Mouse (Mus musculus) heart, embryonic 12.5 days (tissue): ENCODE data around the gene Mast3. TPM values are rescaled to one million over a fixed set of nuclear protein-coding genes. Genes with fewer than 3 reads are reported as not detected.

ENCODE experiments used
- ATAC-seq: fragments of 200-750 bp; cut with Nextera tagmentation; 2 replicates; pipeline ENCODE4 v1.8.0; 2017; ENCODE audit warnings: moderate TSS enrichment, moderate library complexity; ENCODE audit not compliant: insufficient number of reproducible peaks, low FRiP score
- H3K27ac ChIP-seq: fragments of 300-500 bp; sonication (generic); 2 replicates; pipeline ENCODE4 v1.5.1; 2016; ENCODE audit warnings: mild to moderate bottlenecking, moderate library complexity; ENCODE audit not compliant: poor library complexity, severe bottlenecking
- H3K27me3 ChIP-seq: fragments of 300-500 bp; sonication (generic); replicated peaks from 2 replicates; pipeline ENCODE4 v1.6.1; 2016; ENCODE audit warnings: mild to moderate bottlenecking, moderate library complexity
- H3K36me3 ChIP-seq: fragments of 300-500 bp; sonication (generic); 2 replicates; pipeline ENCODE4 v1.6.1; 2016; ENCODE audit warnings: mild to moderate bottlenecking, moderate library complexity
- H3K4me1 ChIP-seq: fragments of 300-500 bp; sonication (generic); replicated peaks from 2 replicates; pipeline ENCODE4 v1.6.1; 2016; ENCODE audit warnings: mild to moderate bottlenecking
- H3K4me2 ChIP-seq: fragments of 300-500 bp; sonication (generic); 2 replicates; pipeline ENCODE4 v1.6.1; 2016; ENCODE audit warnings: mild to moderate bottlenecking, moderate library complexity
- H3K4me3 ChIP-seq: fragments of 300-500 bp; sonication (generic); 2 replicates; pipeline ENCODE4 v1.5.1; 2016; ENCODE audit warnings: mild to moderate bottlenecking
- H3K9ac ChIP-seq: fragments of 300-500 bp; sonication (generic); 2 replicates; pipeline ENCODE4 v1.6.1; 2016; ENCODE audit warnings: mild to moderate bottlenecking, moderate library complexity
- H3K9me3 ChIP-seq: fragments of 300-500 bp; sonication (generic); replicated peaks from 2 replicates; pipeline ENCODE4 v1.6.1; 2016; ENCODE audit warnings: mild to moderate bottlenecking, moderate library complexity
- WGBS: fragments of 180-500 bp; shearing (Covaris S2); methylation state at CpG from one replicate; pipeline ENCODE4 v1.1.7; 2016; 5-methylcytosine and 5-hydroxymethylcytosine counted together
- polyA plus RNA-seq: library from polyadenylated mRNA; unstranded; fragments of >200 nt; fragmentation: Nextera tagmentation; extraction: Ambion mirVana; gene quantifications from 2 replicates; pipeline ENCODE4 v1.2.1, GENCODE M21; 2016

Gene Mast3
- polyA plus RNA-seq, 1 experiment from 2014 or later = 8.1 TPM

GRCm38 (mm10) chr8:70843941-70844340 is 39.1 kb upstream of the Mast3 start:
- no peak for ATAC-seq
- H3K36me3 ChIP-seq = no peaks in the 10 kb centered on the region
- H3K4me1 ChIP-seq = peaks cover 7% of the 10 kb centered on the region; the same call in 1 of the 2 replicates
- H3K9ac ChIP-seq = no peak overlapping the region
- no peaks in the 10 kb centered on the region for H3K9me3 ChIP-seq
- peaks cover 55% of the 10 kb centered on the region for H3K27me3 ChIP-seq
- no peak overlapping the region for H3K4me2 ChIP-seq
- H3K27ac ChIP-seq = no peak overlapping the region
- 79% methylated on average over 8 of the region's 8 CpGs for WGBS
- H3K4me3 ChIP-seq = no peak overlapping the region

GRCm38 (mm10) chr8:70843214-70843773 is 38.4 kb upstream of the Mast3 start:
- no peaks in the 10 kb centered on the region for H3K36me3 ChIP-seq
- H3K9ac ChIP-seq = no peak overlapping the region
- H3K4me1 ChIP-seq = peaks cover 12% of the 10 kb centered on the region
- ATAC-seq = no peak
- no peaks in the 10 kb centered on the region for H3K9me3 ChIP-seq
- 65% methylated on average over 5 of the region's 5 CpGs for WGBS
- no peak overlapping the region for H3K4me3 ChIP-seq
- H3K27ac ChIP-seq = no peak overlapping the region
- no peak overlapping the region for H3K4me2 ChIP-seq
- peaks cover 49% of the 10 kb centered on the region for H3K27me3 ChIP-seq

- no peak for ATAC-seq
- H3K4me2 ChIP-seq = no peak overlapping the region
- WGBS = 58% methylated on average over 25 of the region's 25 CpGs
These were observed 37.6 kb upstream of the Mast3 start for GRCm38 (mm10) chr8:70842484-70842883.

GRCm38 (mm10) chr8:70841147-70842072 is 36.6 kb upstream of the Mast3 start:
- H3K9me3 ChIP-seq = no peaks in the 10 kb centered on the region
- 31% methylated on average over 22 of the region's 22 CpGs for WGBS
- no peaks in the 10 kb centered on the region for H3K36me3 ChIP-seq
- no peak overlapping the region for H3K27ac ChIP-seq
- H3K4me3 ChIP-seq = no peak overlapping the region
- ATAC-seq = no peak
- peaks cover 12% of the 10 kb centered on the region for H3K4me1 ChIP-seq
- H3K4me2 ChIP-seq = peak overlapping the region; percentile 23
- H3K27me3 ChIP-seq = peaks cover 34% of the 10 kb centered on the region
- H3K9ac ChIP-seq = no peak overlapping the region

More at GRCm38 (mm10) chr8:70842484-70842883, 37.6 kb upstream of the Mast3 start:
- no peaks in the 10 kb centered on the region for H3K9me3 ChIP-seq
- H3K4me1 ChIP-seq = peaks cover 12% of the 10 kb centered on the region
- H3K36me3 ChIP-seq = no peaks in the 10 kb centered on the region
- no peak overlapping the region for H3K9ac ChIP-seq
- peaks cover 41% of the 10 kb centered on the region for H3K27me3 ChIP-seq
- H3K27ac ChIP-seq = no peak overlapping the region
- H3K4me3 ChIP-seq = no peak overlapping the region

GRCm38 (mm10) chr8:70840590-70840989 is 35.7 kb upstream of the Mast3 start:
- Histone ChIP-seq H3K4me2 (peak overlapping the region; percentile 23; the same call in 1 of the 2 replicates), H3K4me1 (peaks cover 12% of the 10 kb centered on the region), H3K9me3 (no peaks in the 10 kb centered on the region), H3K27ac (peak overlapping the region; percentile 32; the same call in 1 of the 2 replicates), H3K27me3 (peaks cover 30% of the 10 kb centered on the region), H3K4me3 (no peak overlapping the region), H3K9ac (no peak overlapping the region), H3K36me3 (no peaks in the 10 kb centered on the region)
- 48% methylated on average over 10 of the region's 10 CpGs for WGBS
- ATAC-seq = no peak

GRCm38 (mm10) chr8:70839408-70840351 is 34.8 kb upstream of the Mast3 start, which contains the start of gene Arrdc2:
Arrdc2 (minus strand) TSS chr8:70839720.
- peaks cover 23% of the 10 kb centered on the region for H3K27me3 ChIP-seq
- H3K9ac ChIP-seq = peak within 1 kb of the TSS; percentile 84
- 0 out of 2 replicates have a peak, but pooled peaks cover 4% of the 10 kb centered on the region for H3K36me3 ChIP-seq
- H3K9me3 ChIP-seq = no peaks in the 10 kb centered on the region
- WGBS = 2% methylated on average over 55 of the region's 55 CpGs
- H3K4me2 ChIP-seq = peak within 1 kb of the TSS; percentile 87
- peak; percentile 95 for ATAC-seq
- H3K27ac ChIP-seq = peak within 1 kb of the TSS; percentile 63
- H3K4me3 ChIP-seq = peak within 1 kb of the TSS; percentile 71
- H3K4me1 ChIP-seq = peaks cover 12% of the 10 kb centered on the region

- peak overlapping the region; percentile 63 for H3K27ac ChIP-seq
- peak overlapping the region; percentile 87 for H3K4me2 ChIP-seq
- H3K9ac ChIP-seq = peak overlapping the region; percentile 84
- H3K4me3 ChIP-seq = peak overlapping the region; percentile 71
- H3K27me3 ChIP-seq = peaks cover 22% of the 10 kb centered on the region
- 2% methylated on average over 66 of the region's 66 CpGs for WGBS
- H3K9me3 ChIP-seq = no peaks in the 10 kb centered on the region
- peak; percentile 48 for ATAC-seq
- peaks cover 12% of the 10 kb centered on the region for H3K4me1 ChIP-seq
- 0 out of 2 replicates have a peak, but pooled peaks cover 6% of the 10 kb centered on the region for H3K36me3 ChIP-seq
These were observed 34.0 kb upstream of the Mast3 start for GRCm38 (mm10) chr8:70838654-70839407.

GRCm38 (mm10) chr8:70836666-70837065 is 31.8 kb upstream of the Mast3 start:
- ATAC-seq = no peak
- 0 out of 2 replicates have a peak, but pooled peaks cover 6% of the 10 kb centered on the region for H3K36me3 ChIP-seq
- H3K9me3 ChIP-seq = no peaks in the 10 kb centered on the region
- 90% methylated on average over 12 of the region's 12 CpGs for WGBS
- no peak overlapping the region for H3K4me3 ChIP-seq
- no peak overlapping the region for H3K9ac ChIP-seq
- no peak overlapping the region for H3K27ac ChIP-seq
- H3K27me3 ChIP-seq = peaks cover 3% of the 10 kb centered on the region; the same call in 1 of the 2 replicates
- peaks cover 12% of the 10 kb centered on the region for H3K4me1 ChIP-seq
- no peak overlapping the region for H3K4me2 ChIP-seq

GRCm38 (mm10) chr8:70834071-70834470 is 29.2 kb upstream of the Mast3 start:
- H3K4me2 ChIP-seq = no peak overlapping the region
- no peaks in the 10 kb centered on the region for H3K9me3 ChIP-seq
- no peak overlapping the region for H3K9ac ChIP-seq
- H3K4me3 ChIP-seq = no peak overlapping the region
- 89% methylated on average over 3 of the region's 3 CpGs for WGBS
- peaks cover 3% of the 10 kb centered on the region; the same call in 1 of the 2 replicates for H3K27me3 ChIP-seq
- 0 out of 2 replicates have a peak, but pooled peaks cover 6% of the 10 kb centered on the region for H3K36me3 ChIP-seq
- H3K27ac ChIP-seq = no peak overlapping the region
- H3K4me1 ChIP-seq = peaks cover 5% of the 10 kb centered on the region
- ATAC-seq = no peak

- Histone ChIP-seq H3K9me3 (no peaks in the 10 kb centered on the region), H3K9ac (no peak overlapping the region), H3K4me1 (peaks cover 2% of the 10 kb centered on the region), H3K27ac (no peak overlapping the region), H3K4me2 (no peak overlapping the region), H3K4me3 (no peak overlapping the region), H3K36me3 (0 out of 2 replicates have a peak, but pooled peaks cover 6% of the 10 kb centered on the region), H3K27me3 (peaks cover 3% of the 10 kb centered on the region; the same call in 1 of the 2 replicates)
- ATAC-seq = no peak; the same call in 1 of the 2 replicates
- 33% methylated on average over 15 of the region's 15 CpGs for WGBS
These were observed 28.7 kb upstream of the Mast3 start for GRCm38 (mm10) chr8:70833520-70833919.
